Mouse (Mus musculus) lung, postnatal 25 days (tissue): Measurements from ENCODE around the gene Nck2.

Source experiments
- DNase-seq: peaks from one replicate; pipeline ENCODE4 v3.0.0; 2022; ENCODE audit warnings: low spot score

Nck2 gene

GRCm38 (mm10) chr1:43574793-43575304 is 130.5 kb downstream of the Nck2 start:
- DNase-seq, result no peak

- no peak for DNase-seq
Observed at GRCm38 (mm10) chr1:43577371-43577770, 133.0 kb downstream of the Nck2 start.

- no peak for DNase-seq
Observed at GRCm38 (mm10) chr1:43583564-43583963, 139.2 kb downstream of the Nck2 start.

GRCm38 (mm10) chr1:43589001-43589400 is 144.6 kb downstream of the Nck2 start:
- no peak for DNase-seq

GRCm38 (mm10) chr1:43589910-43590309 is 145.5 kb downstream of the Nck2 start:
- no peak for DNase-seq

- peak; percentile 9 for DNase-seq
Observed at GRCm38 (mm10) chr1:43590727-43591126, 146.3 kb downstream of the Nck2 start.

GRCm38 (mm10) chr1:43593069-43593468 is 148.7 kb downstream of the Nck2 start:
- DNase-seq, result no peak

- no peak for DNase-seq
Observed at GRCm38 (mm10) chr1:43594738-43595137, 150.4 kb downstream of the Nck2 start.

GRCm38 (mm10) chr1:43597731-43598130 is 153.4 kb downstream of the Nck2 start:
- no peak for DNase-seq

- DNase-seq, result no peak
Observed at GRCm38 (mm10) chr1:43599483-43599882, 155.1 kb downstream of the Nck2 start.

- no peak for DNase-seq
Observed at GRCm38 (mm10) chr1:43601054-43601453, 156.7 kb downstream of the Nck2 start.

- no peak for DNase-seq
Observed at GRCm38 (mm10) chr1:43615948-43616347, 171.6 kb downstream of the Nck2 start.
